Mouse (Mus musculus) heart, postnatal 0 days (tissue): Measurements from ENCODE around the gene Mllt1. TPM values are rescaled to one million over a fixed set of nuclear protein-coding genes. Genes with fewer than 3 reads are reported as not detected.
A peak's percentile ranks its signal among the peaks of the same experiment; 100 is the strongest.

Experiments
- ATAC-seq: fragments of 200-750 bp; cut with Nextera tagmentation; 2 replicates; pipeline ENCODE4 v1.8.0; 2017; ENCODE audit warnings: low read depth, moderate number of reproducible peaks, moderate library complexity; ENCODE audit not compliant: insufficient read depth
- DNase-seq: peaks from one replicate; pipeline ENCODE4 v3.0.0-alpha.2; 2016; ENCODE audit warnings: low spot score
- H3K27ac ChIP-seq: fragments of 300-500 bp; sonication (generic); 2 replicates; pipeline ENCODE4 v1.5.1; 2014; ENCODE audit warnings: low read depth, mild to moderate bottlenecking
- H3K27me3 ChIP-seq: fragments of 300-500 bp; sonication (generic); 2 replicates; pipeline ENCODE4 v1.6.1; 2014; ENCODE audit warnings: low read length, mixed read lengths; ENCODE audit not compliant: control insufficient read depth, insufficient read depth
- H3K36me3 ChIP-seq: fragments of 300-500 bp; sonication (generic); replicated peaks from 2 replicates; pipeline ENCODE4 v1.6.1; 2014; ENCODE audit warnings: low read length, mixed read lengths; ENCODE audit not compliant: control insufficient read depth, insufficient read depth
- H3K4me1 ChIP-seq: fragments of 300-500 bp; sonication (generic); 2 replicates; pipeline ENCODE4 v1.6.1; 2014; ENCODE audit warnings: antibody characterized with exemption; ENCODE audit not compliant: control insufficient read depth, insufficient read depth
- H3K4me2 ChIP-seq: fragments of 300-500 bp; sonication (generic); 2 replicates; pipeline ENCODE4 v1.6.1; 2014; ENCODE audit warnings: low read depth, mild to moderate bottlenecking, low read length, moderate library complexity
- H3K4me3 ChIP-seq: fragments of 300-500 bp; sonication (generic); 2 replicates; pipeline ENCODE4 v1.5.1; 2014; ENCODE audit warnings: low read depth, low read length
- H3K9ac ChIP-seq: fragments of 300-500 bp; sonication (generic); replicated peaks from 2 replicates; pipeline ENCODE4 v1.6.1; 2014; ENCODE audit warnings: low read depth, low read length, mixed read lengths
- H3K9me3 ChIP-seq: fragments of 300-500 bp; sonication (generic); replicated peaks from 2 replicates; pipeline ENCODE4 v1.6.1; 2016; ENCODE audit warnings: low read length; ENCODE audit not compliant: control insufficient read depth
- CTCF ChIP-seq: IDR thresholded peaks from 2 replicates; pipeline ENCODE4 v1.5.1; 2016; ENCODE audit warnings: antibody characterized with exemption, control low read depth, low read depth
- EP300 ChIP-seq: IDR thresholded peaks from 2 replicates; pipeline ENCODE4 v1.6.1; 2016; ENCODE audit warnings: antibody characterized with exemption, low read depth
- WGBS: fragments of 180-500 bp; shearing (Covaris S2); extraction: QIAGEN DNeasy Blood & Tissue Kit; methylation state at CpG from one replicate; pipeline ENCODE4 v1.1.7; 2014; 5-methylcytosine and 5-hydroxymethylcytosine counted together
- polyA plus RNA-seq: library from polyadenylated mRNA; unstranded; fragments of >200 nt; fragmentation: Nextera tagmentation; extraction: Ambion mirVana; gene quantifications from 2 replicates; pipeline ENCODE4 v1.2.1, GENCODE M21; 2015
- total RNA-seq: library from RNA; depleted of rRNA; stranded (reverse); fragments of >200 nt; gene quantifications from 2 replicates; pipeline ENCODE4 v1.2.3, GENCODE M21; 2014; ENCODE audit warnings: low replicate concordance; rRNA removed

Mllt1 gene
- total RNA-seq (29.8 and 48.5 TPM in 2 replicates), polyA plus RNA-seq (14.4 and 15.3 TPM in 2 replicates)

GRCm38 (mm10) chr17:56935363-56936131, at the start of gene Mllt1:
Gene Mllt1 (minus strand): TSS chr17:56935415.
- H3K4me1 ChIP-seq, result peaks cover 10% of the 10 kb centered on the region
- H3K9ac ChIP-seq, result peak within 1 kb of the TSS; percentile 72
- peak within 1 kb of the TSS; percentile 69 for H3K4me3 ChIP-seq
- 3% methylated on average over 75 of the region's 76 CpGs for WGBS
- H3K4me2 ChIP-seq, result peak within 1 kb of the TSS; percentile 91
- peak; percentile 94 for DNase-seq
- H3K27ac ChIP-seq, result peak within 1 kb of the TSS; percentile 22
- peak; percentile 98 for ATAC-seq
- no peaks in the 10 kb centered on the region for H3K9me3 ChIP-seq
- no peaks in the 10 kb centered on the region for H3K36me3 ChIP-seq
- H3K27me3 ChIP-seq, result no peaks in the 10 kb centered on the region
- TF ChIP-seq CTCF (peak; percentile 47), EP300 (peak; percentile 70)

- ATAC-seq, result no peak
- no peak overlapping the region for H3K9ac ChIP-seq
- DNase-seq, result no peak
- no peaks in the 10 kb centered on the region for H3K27me3 ChIP-seq
- H3K4me3 ChIP-seq, result no peak overlapping the region
- no peak overlapping the region for H3K4me2 ChIP-seq
- TF ChIP-seq EP300, result no peak
- TF ChIP-seq CTCF, result no peak
- peaks cover 5% of the 10 kb centered on the region; the same call in 1 of the 2 replicates for H3K4me1 ChIP-seq
- H3K36me3 ChIP-seq, result no peaks in the 10 kb centered on the region
- H3K27ac ChIP-seq, result no peak overlapping the region
- no peaks in the 10 kb centered on the region for H3K9me3 ChIP-seq
- WGBS, result 76% methylated on average over 9 of the region's 9 CpGs
Observed at GRCm38 (mm10) chr17:56984886-56985285, 49.7 kb upstream of the Mllt1 start.

- no peak for DNase-seq
- no peaks in the 10 kb centered on the region for H3K9me3 ChIP-seq
- TF ChIP-seq EP300 (no peak), CTCF (no peak)
- H3K4me1 ChIP-seq, result no peaks in the 10 kb centered on the region
- H3K36me3 ChIP-seq, result no peaks in the 10 kb centered on the region
- no peaks in the 10 kb centered on the region for H3K27me3 ChIP-seq
- WGBS, result 50% methylated on average over 5 of the region's 5 CpGs
- no peak within 1 kb of the TSS for H3K4me2 ChIP-seq
- no peak for ATAC-seq
- H3K9ac ChIP-seq, result no peak within 1 kb of the TSS
- H3K27ac ChIP-seq, result no peak within 1 kb of the TSS
- H3K4me3 ChIP-seq, result no peak within 1 kb of the TSS
Observed at GRCm38 (mm10) chr17:56982013-56982412, 46.8 kb upstream of the Mllt1 start, which contains the start of gene Acer1. Gene Acer1 (minus strand): TSS chr17:56982126.

- H3K36me3 ChIP-seq, result no peaks in the 10 kb centered on the region
- H3K9ac ChIP-seq, result no peak overlapping the region
- DNase-seq (no peak), ATAC-seq (no peak)
- no peak overlapping the region for H3K4me2 ChIP-seq
- H3K4me1 ChIP-seq, result no peaks in the 10 kb centered on the region
- no peak for TF ChIP-seq CTCF
- TF ChIP-seq EP300, result no peak
- H3K27ac ChIP-seq, result no peak overlapping the region
- no peaks in the 10 kb centered on the region for H3K9me3 ChIP-seq
- no peak overlapping the region for H3K4me3 ChIP-seq
- WGBS, result 67% methylated on average over 7 of the region's 7 CpGs
- H3K27me3 ChIP-seq, result no peaks in the 10 kb centered on the region
Observed at GRCm38 (mm10) chr17:56981049-56981448, 45.8 kb upstream of the Mllt1 start.

- Histone ChIP-seq H3K4me1 (no peaks in the 10 kb centered on the region), H3K9me3 (no peaks in the 10 kb centered on the region), H3K4me3 (no peak overlapping the region), H3K27me3 (no peaks in the 10 kb centered on the region), H3K27ac (no peak overlapping the region), H3K36me3 (no peaks in the 10 kb centered on the region), H3K9ac (no peak overlapping the region), H3K4me2 (no peak overlapping the region)
- no peak for DNase-seq
- ATAC-seq, result no peak
- WGBS, result 36% methylated on average over 7 of the region's 8 CpGs
- no peak for TF ChIP-seq EP300
- TF ChIP-seq CTCF, result no peak
Observed at GRCm38 (mm10) chr17:56979524-56979923, 44.3 kb upstream of the Mllt1 start.
